Mouse (Mus musculus) stomach, embryonic 14.5 days (tissue): Measurements from ENCODE around the gene Relb. TPM values are rescaled to one million over a fixed set of nuclear protein-coding genes. Genes with fewer than 3 reads are reported as not detected.
A peak's percentile ranks its signal among the peaks of the same experiment; 100 is the strongest.

Source experiments
- ATAC-seq: fragments of 200-750 bp; cut with Nextera tagmentation; 2 replicates; pipeline ENCODE4 v1.8.0; 2017; ENCODE audit warnings: low read depth, moderate TSS enrichment; ENCODE audit not compliant: insufficient number of reproducible peaks, insufficient read depth, low FRiP score
- H3K27ac ChIP-seq: fragments of 300-500 bp; sonication (generic); 2 replicates; pipeline ENCODE4 v1.5.1; 2014; ENCODE audit warnings: mild to moderate bottlenecking, low read length, moderate library complexity, mixed read lengths
- H3K27me3 ChIP-seq: fragments of 300-500 bp; sonication (generic); 2 replicates; pipeline ENCODE4 v1.6.1; 2014; ENCODE audit warnings: low read length, control low read depth, mixed read lengths; ENCODE audit not compliant: control insufficient read depth, insufficient read depth
- H3K36me3 ChIP-seq: fragments of 300-500 bp; sonication (generic); 2 replicates; pipeline ENCODE4 v1.6.1; 2014; ENCODE audit warnings: mild to moderate bottlenecking, control low read depth, low read length, moderate library complexity, mixed read lengths; ENCODE audit not compliant: control insufficient read depth, insufficient read depth
- H3K4me1 ChIP-seq: fragments of 300-500 bp; sonication (generic); 2 replicates; pipeline ENCODE4 v1.6.1; 2014; ENCODE audit warnings: low read length, control low read depth, mixed read lengths; ENCODE audit not compliant: control insufficient read depth, insufficient read depth
- H3K4me2 ChIP-seq: fragments of 300-500 bp; sonication (generic); replicated peaks from 2 replicates; pipeline ENCODE4 v1.6.1; 2014; ENCODE audit warnings: low read depth, low read length, control low read depth
- H3K4me3 ChIP-seq: fragments of 300-500 bp; sonication (generic); 2 replicates; pipeline ENCODE4 v1.5.1; 2014; ENCODE audit warnings: low read depth, low read length, control low read depth
- H3K9ac ChIP-seq: fragments of 300-500 bp; sonication (generic); replicated peaks from 2 replicates; pipeline ENCODE4 v1.6.1; 2014; ENCODE audit warnings: low read depth, mild to moderate bottlenecking, control low read depth, low read length, moderate library complexity, mixed read lengths
- H3K9me3 ChIP-seq: fragments of 300-500 bp; sonication (generic); 2 replicates; pipeline ENCODE4 v1.6.1; 2016; ENCODE audit warnings: low read depth, low read length, control low read depth; ENCODE audit not compliant: control insufficient read depth
- WGBS: fragments of 180-500 bp; shearing (Covaris S2); extraction: QIAGEN DNeasy Blood & Tissue Kit; methylation state at CpG from one replicate; pipeline ENCODE4 v1.1.7; 2014; 5-methylcytosine and 5-hydroxymethylcytosine counted together
- polyA plus RNA-seq: library from polyadenylated mRNA; unstranded; fragments of >200 nt; fragmentation: Nextera tagmentation; extraction: Ambion mirVana; gene quantifications from 2 replicates; pipeline ENCODE4 v1.2.1, GENCODE M21; 2014

Relb gene
- polyA plus RNA-seq, 1 experiment from 2014 or later = 10.4 TPM

DNA sequence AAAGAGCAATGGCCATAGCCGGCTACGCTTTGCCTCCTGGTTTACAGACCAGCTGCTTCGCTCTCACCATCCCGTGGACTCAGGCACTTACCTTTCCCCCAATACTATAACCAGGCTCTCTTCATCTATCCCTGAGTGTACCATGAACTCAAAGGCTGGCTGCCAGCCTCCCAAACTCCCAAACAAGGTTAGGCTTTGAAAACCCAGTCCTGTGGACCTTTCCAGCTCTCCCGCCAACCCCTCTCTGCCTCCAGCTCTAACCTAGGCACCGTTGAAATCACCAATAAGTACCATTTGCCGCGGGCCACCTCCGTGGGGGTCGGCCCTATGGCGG, 67.8 kb downstream of the Relb start:
- peak overlapping the region; percentile 92 for H3K27ac ChIP-seq
- ATAC-seq = no peak
- under 1% methylated on average over 11 of the region's 11 CpGs for WGBS

DNA sequence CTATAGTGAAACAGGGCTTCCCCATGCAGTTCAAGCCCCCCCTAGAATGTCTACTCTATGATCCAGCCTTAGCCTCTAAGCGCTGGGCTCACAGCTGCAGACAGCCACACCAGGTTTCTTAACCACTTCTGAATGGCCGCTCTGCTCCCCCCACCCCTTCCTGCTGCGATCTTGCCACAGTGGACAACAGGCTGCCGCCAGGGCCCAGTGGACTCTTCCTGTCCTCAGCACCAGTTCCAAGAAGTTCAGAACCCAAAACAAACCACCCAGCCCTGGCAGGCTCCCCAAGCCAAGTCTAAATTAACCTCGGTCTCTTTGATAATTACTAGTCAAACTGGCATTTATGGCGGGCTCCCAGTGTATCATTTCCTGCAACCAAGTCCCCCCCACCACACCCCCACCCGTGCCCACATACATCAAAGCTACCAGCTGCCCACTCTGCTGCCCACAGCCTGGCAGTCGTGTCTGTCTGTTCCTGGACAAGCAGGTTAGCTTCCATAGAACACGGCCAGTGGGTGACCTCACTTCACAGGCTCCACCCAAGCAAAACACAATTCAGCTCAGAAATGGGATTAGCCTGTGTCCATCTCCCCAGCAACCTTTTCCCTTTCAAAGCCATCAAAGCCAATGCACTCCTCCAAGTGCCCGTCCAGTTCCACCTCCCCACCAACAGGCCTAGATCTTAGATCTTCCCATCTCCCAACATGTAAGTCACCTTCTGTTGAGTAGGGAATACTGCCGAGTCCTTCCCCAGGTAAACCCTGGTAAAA, 68.6 kb downstream of the Relb start:
- Histone ChIP-seq H3K4me2 (peak overlapping the region; percentile 77), H3K27ac (peak overlapping the region; percentile 92; the same call in 1 of the 2 replicates), H3K36me3 (peaks cover 19% of the 10 kb centered on the region), H3K4me1 (peaks cover 19% of the 10 kb centered on the region), H3K4me3 (peak overlapping the region; percentile 100), H3K9ac (peak overlapping the region; percentile 91), H3K9me3 (no peaks in the 10 kb centered on the region), H3K27me3 (no peaks in the 10 kb centered on the region)
- no peak for ATAC-seq
- WGBS = 26% methylated on average over 11 of the region's 11 CpGs

More for the DNA sequence above, 67.8 kb downstream of the Relb start:
- H3K4me1 ChIP-seq = peaks cover 19% of the 10 kb centered on the region
- H3K9me3 ChIP-seq = no peaks in the 10 kb centered on the region
- H3K27me3 ChIP-seq = no peaks in the 10 kb centered on the region
- H3K36me3 ChIP-seq = peaks cover 18% of the 10 kb centered on the region
- H3K9ac ChIP-seq = peak overlapping the region; percentile 91
- peak overlapping the region; percentile 100 for H3K4me3 ChIP-seq
- H3K4me2 ChIP-seq = peak overlapping the region; percentile 77

DNA sequence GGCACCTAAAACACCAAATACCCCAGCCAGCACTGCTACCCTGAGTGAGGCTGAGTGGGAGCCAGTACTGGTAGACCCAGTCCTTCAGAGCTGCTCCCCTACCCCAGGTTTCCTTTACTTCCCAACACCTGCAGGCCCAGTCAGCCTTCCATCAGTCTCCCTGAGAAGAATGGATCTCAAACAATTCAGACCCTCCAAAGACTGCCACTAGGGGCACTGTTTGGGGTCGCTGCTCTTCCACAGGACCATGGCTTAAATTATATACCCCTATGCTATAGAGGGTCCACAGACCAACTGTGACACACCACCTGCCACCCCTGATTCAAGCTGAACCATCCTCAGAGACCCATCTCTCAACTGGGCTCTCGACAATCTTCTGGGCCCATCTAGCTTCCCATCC, 70.3 kb downstream of the Relb start:
- peaks cover 19% of the 10 kb centered on the region for H3K4me1 ChIP-seq
- 40% methylated on average over 2 of the region's 2 CpGs for WGBS
- ATAC-seq = no peak
- H3K36me3 ChIP-seq = peaks cover 4% of the 10 kb centered on the region
- H3K4me2 ChIP-seq = no peak overlapping the region
- no peak overlapping the region for H3K27ac ChIP-seq
- H3K27me3 ChIP-seq = no peaks in the 10 kb centered on the region
- H3K4me3 ChIP-seq = no peak overlapping the region
- no peak overlapping the region for H3K9ac ChIP-seq
- no peaks in the 10 kb centered on the region for H3K9me3 ChIP-seq

DNA sequence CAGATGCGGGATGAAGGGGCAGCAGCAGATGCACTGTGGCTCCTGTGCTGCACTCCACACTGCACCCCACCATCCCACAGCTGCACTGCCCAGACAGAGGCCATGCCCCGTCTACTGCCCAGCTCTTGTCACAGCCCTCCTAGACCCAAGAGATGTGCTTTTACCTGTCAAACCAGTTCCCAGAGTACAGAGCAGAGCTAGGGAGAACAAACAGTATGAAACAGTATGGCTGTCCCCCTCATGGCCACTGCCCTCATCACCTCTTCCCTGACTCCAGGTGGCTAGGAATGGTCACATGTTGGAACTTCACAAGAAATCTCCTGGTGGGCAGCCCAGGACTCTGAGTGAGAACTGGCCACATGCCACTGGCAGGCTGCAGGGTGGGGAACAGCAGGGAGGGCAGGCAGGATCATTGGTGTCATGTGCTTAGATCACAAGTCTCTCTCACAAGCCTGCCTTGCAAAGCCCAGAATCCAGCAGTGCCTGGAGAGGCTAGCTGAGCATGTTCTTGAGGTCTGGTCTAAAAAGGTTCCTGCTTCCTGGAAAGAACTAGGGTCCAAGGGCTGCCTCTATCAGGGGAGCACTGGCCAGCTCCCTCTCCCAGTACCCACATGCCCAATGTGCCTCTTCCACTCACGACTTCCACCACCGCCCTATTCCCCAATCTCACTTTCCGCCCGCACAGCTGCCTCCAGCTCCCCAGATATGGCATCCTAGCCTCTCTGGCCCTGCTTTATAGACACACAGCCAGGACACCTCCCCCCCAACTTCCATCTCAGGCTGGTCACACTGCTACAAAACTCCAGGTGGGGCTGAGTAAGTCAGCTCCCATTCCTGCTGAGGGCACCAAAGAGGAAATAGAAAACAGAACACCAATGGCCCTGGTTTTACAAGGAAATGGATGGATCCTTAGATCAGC, 71.0 kb downstream of the Relb start:
- Histone ChIP-seq H3K27me3 (no peaks in the 10 kb centered on the region), H3K9ac (no peak overlapping the region), H3K4me3 (no peak overlapping the region), H3K9me3 (no peaks in the 10 kb centered on the region), H3K4me2 (no peak overlapping the region), H3K27ac (no peak overlapping the region), H3K36me3 (peaks cover 4% of the 10 kb centered on the region), H3K4me1 (peaks cover 19% of the 10 kb centered on the region)
- WGBS = 86% methylated on average over 6 of the region's 6 CpGs
- ATAC-seq = 0 out of 2 replicates have a peak, but pooled peaks have one; percentile 19

DNA sequence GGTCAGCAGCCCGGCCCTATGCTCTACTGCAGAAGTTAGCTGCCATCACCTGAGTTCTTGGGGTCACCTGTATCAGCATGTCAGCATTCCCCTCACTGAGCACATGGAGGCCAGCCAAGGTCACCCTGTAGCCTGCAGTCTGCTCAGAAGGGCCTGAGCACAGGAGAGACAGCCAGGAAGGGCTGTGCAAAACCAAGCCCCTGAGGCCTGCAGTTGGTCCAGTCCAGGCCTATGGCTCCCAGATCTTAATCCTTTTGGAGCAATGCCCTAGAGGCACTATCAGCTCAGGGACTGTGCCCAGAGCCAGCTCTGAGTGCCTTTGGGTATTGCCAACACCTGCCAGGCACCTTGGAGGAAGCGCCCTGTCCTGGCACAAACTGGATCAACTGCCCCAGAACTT, 72.2 kb downstream of the Relb start:
- no peak overlapping the region for H3K27ac ChIP-seq

More for the DNA sequence above, 72.2 kb downstream of the Relb start:
- peaks cover 19% of the 10 kb centered on the region for H3K4me1 ChIP-seq
- peaks cover 4% of the 10 kb centered on the region for H3K36me3 ChIP-seq
- 94% methylated on average over 2 of the region's 2 CpGs for WGBS
- H3K4me2 ChIP-seq = no peak overlapping the region
- no peak for ATAC-seq
- no peaks in the 10 kb centered on the region for H3K9me3 ChIP-seq
- no peaks in the 10 kb centered on the region for H3K27me3 ChIP-seq
- H3K9ac ChIP-seq = no peak overlapping the region
- no peak overlapping the region for H3K4me3 ChIP-seq

Other genes starting within 250 kb of the Relb start
- 8.8 and 10.3 TPM in 2 replicates for gene Ercc2, start 247.4 kb downstream of the Relb start, polyA plus RNA-seq
- 6.0 and 8.9 TPM in 2 replicates for gene Klc3, start 225.3 kb downstream of the Relb start, polyA plus RNA-seq
- gene Ckm, start 224.7 kb downstream of the Relb start, polyA plus RNA-seq = 1.7 and 3.2 TPM in 2 replicates
- gene Mark4, start 170.6 kb downstream of the Relb start, polyA plus RNA-seq = 8.6 and 9.7 TPM in 2 replicates
- gene Exoc3l2, start 166.1 kb downstream of the Relb start, polyA plus RNA-seq = 0.55 and 1.2 TPM in 2 replicates
- gene Bloc1s3, start 121.1 kb downstream of the Relb start, polyA plus RNA-seq = 0.74 and 1.3 TPM in 2 replicates
- 83.4 and 89.0 TPM in 2 replicates for gene Trappc6a, start 121.0 kb downstream of the Relb start, polyA plus RNA-seq
- not detected in 2 replicates for gene Nkpd1, start 111.6 kb downstream of the Relb start, polyA plus RNA-seq
- 6.3 and 7.1 TPM in 2 replicates for gene Ppp1r37, start 66.4 kb downstream of the Relb start, polyA plus RNA-seq
- gene Zfp296, start 52.2 kb downstream of the Relb start, polyA plus RNA-seq = 1.2 and 2.1 TPM in 2 replicates
- 163 and 180 TPM in 2 replicates for gene Gemin7, start 51.8 kb downstream of the Relb start, polyA plus RNA-seq
- gene Clasrp, start 25.0 kb downstream of the Relb start, polyA plus RNA-seq = 38.6 and 44.8 TPM in 2 replicates
- gene Clptm1, start 35.6 kb upstream of the Relb start, polyA plus RNA-seq = 77.9 and 86.2 TPM in 2 replicates
- gene Apoc2, start 48.5 kb upstream of the Relb start, polyA plus RNA-seq = 1.5 and 1.9 TPM in 2 replicates
- gene Gm44805, start 52.0 kb upstream of the Relb start, polyA plus RNA-seq = not detected in 2 replicates
- gene Apoc4, start 52.0 kb upstream of the Relb start, polyA plus RNA-seq = 0.39 TPM in 1 of 2 replicates, not detected in the other
- 10.9 and 12.6 TPM in 2 replicates for gene Apoc1, start 63.2 kb upstream of the Relb start, polyA plus RNA-seq
- 291 and 299 TPM in 2 replicates for gene Apoe, start 69.8 kb upstream of the Relb start, polyA plus RNA-seq
- 91.2 and 108 TPM in 2 replicates for gene Tomm40, start 86.0 kb upstream of the Relb start, polyA plus RNA-seq
- gene Nectin2, start 121.0 kb upstream of the Relb start, polyA plus RNA-seq = 106 and 113 TPM in 2 replicates
- gene Bcam, start 141.6 kb upstream of the Relb start, polyA plus RNA-seq = 156 and 164 TPM in 2 replicates
- gene Cblc, start 167.4 kb upstream of the Relb start, polyA plus RNA-seq = 15.1 and 17.7 TPM in 2 replicates
- 10.7 and 11.5 TPM in 2 replicates for gene Bcl3, start 193.3 kb upstream of the Relb start, polyA plus RNA-seq
- gene Gm19345, start 222.6 kb upstream of the Relb start, polyA plus RNA-seq = not detected in 2 replicates
- gene Ceacam16, start 231.9 kb upstream of the Relb start, polyA plus RNA-seq = not detected in 2 replicates